Mouse (Mus musculus) olfactory bulb, adult 2 months (tissue): ENCODE measurements around the gene Eps8l2.

ENCODE experiments used
- CTCF ChIP-seq: fragments of 200-500 bp; IDR thresholded peaks from 2 replicates; pipeline ENCODE4 v1.5.1; 2012; ENCODE audit warnings: low read depth, mild to moderate bottlenecking, low read length, moderate library complexity; ENCODE audit not compliant: insufficient read depth
- POLR2A ChIP-seq: fragments of 200-500 bp; IDR thresholded peaks from 2 replicates; pipeline ENCODE4 v1.6.1; 2012; ENCODE audit warnings: mild to moderate bottlenecking, low read depth, low read length, moderate library complexity; ENCODE audit not compliant: insufficient read depth

- TF ChIP-seq CTCF (no peak), POLR2A (no peak)
Measured at GRCm38 (mm10) chr7:141392552-141393222, 54.0 kb downstream of the Eps8l2 start.
